Mouse (Mus musculus) heart, embryonic 12.5 days (tissue): Measurements from ENCODE around the gene Ccdc28b. TPM values are rescaled to one million over a fixed set of nuclear protein-coding genes. Genes with fewer than 3 reads are reported as not detected.

Experiments
- ATAC-seq: fragments of 200-750 bp; cut with Nextera tagmentation; 2 replicates; pipeline ENCODE4 v1.8.0; 2017; ENCODE audit warnings: moderate TSS enrichment, moderate library complexity; ENCODE audit not compliant: insufficient number of reproducible peaks, low FRiP score
- H3K27ac ChIP-seq: fragments of 300-500 bp; sonication (generic); 2 replicates; pipeline ENCODE4 v1.5.1; 2016; ENCODE audit warnings: mild to moderate bottlenecking, moderate library complexity; ENCODE audit not compliant: poor library complexity, severe bottlenecking
- H3K27me3 ChIP-seq: fragments of 300-500 bp; sonication (generic); replicated peaks from 2 replicates; pipeline ENCODE4 v1.6.1; 2016; ENCODE audit warnings: mild to moderate bottlenecking, moderate library complexity
- H3K36me3 ChIP-seq: fragments of 300-500 bp; sonication (generic); 2 replicates; pipeline ENCODE4 v1.6.1; 2016; ENCODE audit warnings: mild to moderate bottlenecking, moderate library complexity
- H3K4me1 ChIP-seq: fragments of 300-500 bp; sonication (generic); replicated peaks from 2 replicates; pipeline ENCODE4 v1.6.1; 2016; ENCODE audit warnings: mild to moderate bottlenecking
- H3K4me2 ChIP-seq: fragments of 300-500 bp; sonication (generic); 2 replicates; pipeline ENCODE4 v1.6.1; 2016; ENCODE audit warnings: mild to moderate bottlenecking, moderate library complexity
- H3K4me3 ChIP-seq: fragments of 300-500 bp; sonication (generic); 2 replicates; pipeline ENCODE4 v1.5.1; 2016; ENCODE audit warnings: mild to moderate bottlenecking
- H3K9ac ChIP-seq: fragments of 300-500 bp; sonication (generic); 2 replicates; pipeline ENCODE4 v1.6.1; 2016; ENCODE audit warnings: mild to moderate bottlenecking, moderate library complexity
- H3K9me3 ChIP-seq: fragments of 300-500 bp; sonication (generic); replicated peaks from 2 replicates; pipeline ENCODE4 v1.6.1; 2016; ENCODE audit warnings: mild to moderate bottlenecking, moderate library complexity
- WGBS: fragments of 180-500 bp; shearing (Covaris S2); methylation state at CpG from one replicate; pipeline ENCODE4 v1.1.7; 2016; 5-methylcytosine and 5-hydroxymethylcytosine counted together
- polyA plus RNA-seq: library from polyadenylated mRNA; unstranded; fragments of >200 nt; fragmentation: Nextera tagmentation; extraction: Ambion mirVana; gene quantifications from 2 replicates; pipeline ENCODE4 v1.2.1, GENCODE M21; 2016

Gene Ccdc28b
- 42.3 and 44.2 TPM in 2 replicates for polyA plus RNA-seq

DNA sequence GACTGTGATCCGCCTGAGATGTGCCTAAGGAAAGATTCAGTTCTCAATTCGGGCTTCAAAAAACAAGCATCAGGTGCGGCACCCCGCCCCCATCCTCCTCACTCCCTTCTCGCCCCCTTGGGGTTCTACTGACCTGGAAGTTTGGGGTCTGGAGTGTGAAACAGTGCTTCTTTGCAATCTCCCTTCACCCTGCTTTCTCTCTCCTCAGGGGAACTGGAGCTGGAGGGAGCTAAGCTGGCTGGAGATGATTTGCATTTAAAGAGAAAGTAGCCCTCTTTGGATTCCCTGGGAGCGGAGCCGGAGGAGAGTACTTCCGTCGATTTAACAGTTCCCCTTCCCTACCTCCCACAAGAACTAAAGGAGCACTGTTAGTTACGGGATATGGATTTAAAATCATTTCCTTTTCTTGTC, at the start of gene Ccdc28b:
Gene Ccdc28b (minus strand): TSS at position 267 of the 411 bp plus-strand sequence.
- ATAC-seq = 0 out of 2 replicates have a peak, but pooled peaks have one; percentile 30
- Histone ChIP-seq H3K27me3 (no peaks in the 10 kb centered on the region), H3K27ac (peak within 1 kb of the TSS; percentile 89), H3K4me1 (peaks cover 31% of the 10 kb centered on the region), H3K9ac (peak within 1 kb of the TSS; percentile 86), H3K36me3 (peaks cover 34% of the 10 kb centered on the region), H3K9me3 (no peaks in the 10 kb centered on the region), H3K4me2 (peak within 1 kb of the TSS; percentile 87), H3K4me3 (peak within 1 kb of the TSS; percentile 79)
- under 1% methylated on average over 10 of the region's 10 CpGs for WGBS

GRCm38 (mm10) chr4:129672878-129673449, 49.2 kb upstream of the Ccdc28b start:
- Histone ChIP-seq H3K4me2 (peak overlapping the region; percentile 90), H3K36me3 (peaks cover 27% of the 10 kb centered on the region), H3K27me3 (no peaks in the 10 kb centered on the region), H3K4me1 (peaks cover 15% of the 10 kb centered on the region), H3K4me3 (peak overlapping the region; percentile 98), H3K9ac (peak overlapping the region; percentile 99), H3K27ac (peak overlapping the region; percentile 93), H3K9me3 (no peaks in the 10 kb centered on the region)
- ATAC-seq = peak; percentile 33
- 5% methylated on average over 10 of the region's 10 CpGs for WGBS

- peak within 1 kb of the TSS; percentile 90 for H3K4me2 ChIP-seq
- H3K4me3 ChIP-seq = peak within 1 kb of the TSS; percentile 98
- peak within 1 kb of the TSS; percentile 99 for H3K9ac ChIP-seq
- peak; percentile 88 for ATAC-seq
- H3K27me3 ChIP-seq = no peaks in the 10 kb centered on the region
- H3K4me1 ChIP-seq = peaks cover 15% of the 10 kb centered on the region
- H3K36me3 ChIP-seq = peaks cover 23% of the 10 kb centered on the region
- under 1% methylated on average over 65 of the region's 65 CpGs for WGBS
- no peaks in the 10 kb centered on the region for H3K9me3 ChIP-seq
- peak within 1 kb of the TSS; percentile 93 for H3K27ac ChIP-seq
Measured at GRCm38 (mm10) chr4:129672083-129672877, 48.5 kb upstream of the Ccdc28b start, which contains the start of gene Kpna6. Gene Kpna6, minus strand, starts transcription at chr4:129672767.

DNA sequence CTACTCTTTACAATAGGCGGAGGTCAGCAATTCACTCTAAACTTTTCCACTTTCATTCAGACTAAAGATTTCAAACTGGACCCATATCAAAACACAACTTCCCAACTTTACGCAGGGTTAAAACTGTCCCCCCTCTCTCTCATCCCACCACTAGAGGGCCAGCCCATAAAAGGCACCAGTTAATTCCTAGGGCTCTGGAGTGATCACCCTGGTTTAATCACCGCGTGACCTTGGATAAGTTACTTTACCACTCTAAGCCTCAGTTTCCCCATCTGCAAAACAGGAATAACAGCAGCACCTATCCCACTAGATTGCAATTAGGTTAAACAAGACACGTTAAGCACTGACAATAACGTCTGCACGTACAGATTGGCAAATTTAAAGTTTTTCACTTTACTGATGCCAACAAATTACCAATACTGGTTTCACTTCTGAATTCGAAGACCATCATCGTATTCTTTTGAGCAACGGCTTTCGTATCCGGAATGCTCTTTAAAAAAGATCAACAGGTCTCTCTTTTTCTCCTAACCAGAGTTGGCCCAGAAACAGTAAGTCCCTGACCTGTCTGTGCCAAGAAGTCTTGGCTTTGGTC, 47.8 kb upstream of the Ccdc28b start:
- H3K9ac ChIP-seq = peak overlapping the region; percentile 99
- H3K36me3 ChIP-seq = peaks cover 22% of the 10 kb centered on the region
- H3K9me3 ChIP-seq = no peaks in the 10 kb centered on the region
- 0 out of 2 replicates have a peak, but pooled peaks have one; percentile 34 for ATAC-seq
- no peaks in the 10 kb centered on the region for H3K27me3 ChIP-seq
- H3K4me3 ChIP-seq = peak overlapping the region; percentile 98
- WGBS = 6% methylated on average over 12 of the region's 12 CpGs
- peaks cover 15% of the 10 kb centered on the region for H3K4me1 ChIP-seq
- H3K27ac ChIP-seq = peak overlapping the region; percentile 93
- peak overlapping the region; percentile 90 for H3K4me2 ChIP-seq

GRCm38 (mm10) chr4:129662255-129662813, 38.6 kb upstream of the Ccdc28b start:
- ATAC-seq = no peak
- 78% methylated on average over 3 of the region's 3 CpGs for WGBS

GRCm38 (mm10) chr4:129661584-129661983, 37.8 kb upstream of the Ccdc28b start:
- no peak for ATAC-seq
- WGBS = 93% methylated on average over 3 of the region's 3 CpGs
- no peak overlapping the region for H3K4me3 ChIP-seq

More at GRCm38 (mm10) chr4:129662255-129662813, 38.6 kb upstream of the Ccdc28b start:
- Histone ChIP-seq H3K4me2 (no peak overlapping the region), H3K27me3 (no peaks in the 10 kb centered on the region), H3K9me3 (no peaks in the 10 kb centered on the region), H3K9ac (no peak overlapping the region), H3K4me3 (no peak overlapping the region), H3K4me1 (no peaks in the 10 kb centered on the region), H3K36me3 (peaks cover 72% of the 10 kb centered on the region), H3K27ac (no peak overlapping the region)

GRCm38 (mm10) chr4:129654770-129655169, 31.0 kb upstream of the Ccdc28b start:
- peaks cover 94% of the 10 kb centered on the region for H3K36me3 ChIP-seq
- ATAC-seq = no peak
- H3K4me2 ChIP-seq = no peak overlapping the region
- H3K4me1 ChIP-seq = no peaks in the 10 kb centered on the region
- H3K27ac ChIP-seq = no peak overlapping the region
- 89% methylated on average over 14 of the region's 14 CpGs for WGBS
- H3K9ac ChIP-seq = no peak overlapping the region
- H3K27me3 ChIP-seq = no peaks in the 10 kb centered on the region
- H3K4me3 ChIP-seq = no peak overlapping the region
- no peaks in the 10 kb centered on the region for H3K9me3 ChIP-seq

More at GRCm38 (mm10) chr4:129661584-129661983, 37.8 kb upstream of the Ccdc28b start:
- no peaks in the 10 kb centered on the region for H3K9me3 ChIP-seq
- no peak overlapping the region for H3K4me2 ChIP-seq
- no peaks in the 10 kb centered on the region for H3K4me1 ChIP-seq
- no peak overlapping the region for H3K27ac ChIP-seq
- no peak overlapping the region for H3K9ac ChIP-seq
- no peaks in the 10 kb centered on the region for H3K27me3 ChIP-seq
- H3K36me3 ChIP-seq = peaks cover 73% of the 10 kb centered on the region

GRCm38 (mm10) chr4:129650359-129650758, 26.6 kb upstream of the Ccdc28b start:
- ATAC-seq = no peak

DNA sequence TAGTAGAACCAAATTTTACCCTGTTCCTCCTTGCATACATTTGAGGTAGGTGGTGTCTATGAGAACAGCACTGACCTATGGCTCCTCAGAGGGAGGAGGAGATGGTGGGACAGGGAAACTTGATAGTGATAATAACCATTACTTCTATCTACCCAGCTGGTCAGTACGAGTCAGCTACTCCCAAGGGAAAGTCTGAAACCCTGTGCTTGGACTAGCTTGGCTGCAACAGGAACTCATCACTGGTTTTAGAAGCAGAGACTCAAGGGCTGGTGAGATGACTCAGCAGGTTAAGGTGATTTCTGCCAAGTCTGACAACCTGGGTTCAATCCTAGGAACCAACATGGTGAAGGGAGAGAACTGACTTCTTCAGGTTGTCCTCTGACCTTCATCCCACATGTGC, 24.9 kb upstream of the Ccdc28b start:
- H3K27me3 ChIP-seq = no peaks in the 10 kb centered on the region
- no peaks in the 10 kb centered on the region for H3K4me1 ChIP-seq
- H3K4me3 ChIP-seq = no peak overlapping the region
- no peak overlapping the region for H3K4me2 ChIP-seq
- no peak overlapping the region for H3K27ac ChIP-seq
- ATAC-seq = no peak
- WGBS = 73% methylated on average over 1 of the region's 1 CpGs
- no peaks in the 10 kb centered on the region for H3K9me3 ChIP-seq
- H3K36me3 ChIP-seq = peaks cover 93% of the 10 kb centered on the region
- no peak overlapping the region for H3K9ac ChIP-seq

More at GRCm38 (mm10) chr4:129650359-129650758, 26.6 kb upstream of the Ccdc28b start:
- Histone ChIP-seq H3K9me3 (no peaks in the 10 kb centered on the region), H3K27ac (no peak overlapping the region), H3K27me3 (no peaks in the 10 kb centered on the region), H3K4me2 (no peak overlapping the region), H3K9ac (no peak overlapping the region), H3K4me3 (no peak overlapping the region), H3K36me3 (peaks cover 95% of the 10 kb centered on the region), H3K4me1 (no peaks in the 10 kb centered on the region)
- WGBS = 95% methylated on average over 8 of the region's 8 CpGs

DNA sequence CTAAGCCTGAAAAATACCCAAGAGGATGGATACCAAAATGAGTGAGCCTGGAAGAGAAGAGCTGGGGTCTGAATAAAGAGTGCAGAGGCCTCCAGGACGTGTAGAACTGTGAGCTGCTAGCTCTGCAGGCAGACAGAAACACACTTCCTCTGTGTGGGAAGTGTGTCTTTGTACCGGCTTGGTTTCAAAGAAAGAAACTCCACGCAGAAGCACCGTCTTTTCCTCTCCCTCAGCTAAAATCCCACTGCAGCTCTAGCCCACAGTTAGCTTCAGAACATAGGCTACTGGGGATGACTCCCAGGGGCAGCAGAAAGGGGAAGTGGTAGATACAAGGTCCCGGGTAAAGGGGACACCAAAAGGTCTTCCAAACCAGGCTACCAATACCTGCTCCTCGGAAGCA, 21.5 kb upstream of the Ccdc28b start:
- peaks cover 69% of the 10 kb centered on the region for H3K36me3 ChIP-seq
- H3K4me3 ChIP-seq = no peak overlapping the region
- no peaks in the 10 kb centered on the region for H3K9me3 ChIP-seq
- H3K4me1 ChIP-seq = 0 out of 2 replicates have a peak, but pooled peaks cover 5% of the 10 kb centered on the region
- no peak overlapping the region for H3K9ac ChIP-seq
- H3K4me2 ChIP-seq = no peak overlapping the region
- no peak overlapping the region for H3K27ac ChIP-seq
- no peak for ATAC-seq
- 93% methylated on average over 6 of the region's 6 CpGs for WGBS
- H3K27me3 ChIP-seq = no peaks in the 10 kb centered on the region
